ENCODE assay signal across 8 mouse cellular contexts in the genomic region with DNA sequence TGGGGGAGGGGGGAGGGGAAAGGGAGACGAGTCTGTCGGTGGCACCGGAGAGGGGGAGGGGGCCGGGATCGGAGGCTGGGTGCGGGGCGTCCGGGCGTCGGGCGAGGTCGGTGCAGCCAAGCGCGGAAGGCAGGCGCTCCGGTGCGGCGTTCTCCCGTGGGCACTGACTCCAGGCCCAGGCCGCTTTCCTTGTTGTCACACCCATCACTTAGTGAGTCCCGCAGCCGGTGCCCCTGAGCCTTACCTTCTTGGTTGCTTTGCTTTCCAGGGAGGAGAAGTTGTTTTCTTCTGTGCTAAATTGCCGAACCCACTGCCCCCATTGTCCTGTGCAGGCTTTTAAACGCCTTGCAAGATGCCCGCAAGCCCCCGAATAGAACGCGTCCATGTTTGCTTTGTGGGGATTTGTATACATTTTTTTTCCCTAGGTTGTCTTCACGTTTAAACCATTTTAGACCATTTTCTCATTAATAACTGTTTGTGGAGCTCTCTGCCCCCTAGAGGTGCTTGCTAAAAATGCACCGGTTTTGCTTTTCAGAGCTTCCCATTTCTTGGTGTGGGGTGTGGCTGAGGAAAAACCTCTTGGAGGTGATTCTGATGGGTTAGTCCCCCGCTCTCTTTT. TPM values are rescaled to one million over a fixed set of nuclear protein-coding genes. Genes with fewer than 3 reads are reported as not detected.
DNase-seq lines count a peak whose midpoint lies in the region; ATAC-seq and TF ChIP-seq lines count a peak whose summit lies in the region.

No protein-coding gene starts in this region.

- H3K9me3 ChIP-seq in hindbrain, embryonic 11.5 days (ENCODE audit: control insufficient read depth, low read length), result no peaks in the 10 kb centered on the region
- no peaks in the 10 kb centered on the region for H3K9me3 ChIP-seq in lung, embryonic 14.5 days (ENCODE audit: low read depth, low read length)

- peak overlapping the region; percentile 80 for H3K9ac ChIP-seq in hindbrain, embryonic 11.5 days (ENCODE audit: low read depth, low read length)
- H3K9ac ChIP-seq in lung, embryonic 14.5 days, result peak overlapping the region; percentile 61

- TF ChIP-seq CTCF in lung, embryonic 14.5 days (IDR thresholded peaks at IDR 0.05; ENCODE audit: low read depth), result peak; percentile 70

- no peaks in the 10 kb centered on the region for H3K27me3 ChIP-seq in hindbrain, embryonic 11.5 days (ENCODE audit: control insufficient read depth, insufficient read depth, low read length)
- no peaks in the 10 kb centered on the region for H3K27me3 ChIP-seq in lung, embryonic 14.5 days (ENCODE audit: insufficient read depth, low read length)

- under 1% methylated on average over 29 of the region's 31 CpGs for WGBS in hindbrain, embryonic 11.5 days
- WGBS in lung, embryonic 14.5 days, result under 1% methylated on average over 29 of the region's 31 CpGs

- H3K4me2 ChIP-seq in hindbrain, embryonic 11.5 days (replicated peaks; ENCODE audit: low read depth, low read length), result peak overlapping the region; percentile 47
- H3K4me2 ChIP-seq in lung, embryonic 14.5 days, result peak overlapping the region; percentile 69

- H3K4me3 ChIP-seq in hindbrain, embryonic 11.5 days (ENCODE audit: low read depth, low read length), result peak overlapping the region; percentile 79
- H3K4me3 ChIP-seq in lung, embryonic 14.5 days (ENCODE audit: low read depth, low read length), result peak overlapping the region; percentile 78

- H3K36me3 ChIP-seq in hindbrain, embryonic 11.5 days (ENCODE audit: control insufficient read depth, insufficient read depth, low read length), result no peaks in the 10 kb centered on the region
- no peaks in the 10 kb centered on the region for H3K36me3 ChIP-seq in lung, embryonic 14.5 days (ENCODE audit: insufficient read depth)

- no peaks in the 10 kb centered on the region for H3K4me1 ChIP-seq in hindbrain, embryonic 11.5 days (replicated peaks; ENCODE audit: control insufficient read depth, insufficient read depth, low read length)
- 0 out of 2 replicates have a peak, but pooled peaks cover 6% of the 10 kb centered on the region for H3K4me1 ChIP-seq in lung, embryonic 14.5 days (ENCODE audit: insufficient read depth)

- peak overlapping the region; percentile 89 for H3K27ac ChIP-seq in hindbrain, embryonic 11.5 days (ENCODE audit: low read depth, low read length)
- peak overlapping the region; percentile 87 for H3K27ac ChIP-seq in lung, embryonic 14.5 days (ENCODE audit: low read depth)

- ATAC-seq in hindbrain, embryonic 11.5 days (ENCODE audit: low FRiP score), result peak; percentile 84
- peak; percentile 81; the same call in 1 of the 2 replicates for ATAC-seq in lung, embryonic 14.5 days (ENCODE audit: insufficient read depth)
- peak; percentile 55 for ATAC-seq in neutrophil, adult 5-6 weeks (ENCODE audit: extremely low read depth, insufficient number of reproducible peaks, low FRiP score, poor library complexity, severe bottlenecking)

- peak; percentile 58 for DNase-seq in T-cell, adult 2 months (ENCODE audit: low spot score)
- peak; percentile 80 to 86 for DNase-seq in cerebellum, postnatal 10 days
- peak; percentile 62 to 88 for DNase-seq in frontal cortex, adult 2 months (ENCODE audit: extremely low spot score in 1 of 2, low spot score in 1 of 2)
- DNase-seq in hindbrain, embryonic 11.5 days (ENCODE audit: low spot score), result peak; percentile 86
- peak; percentile 67 for DNase-seq in layer of hippocampus, adult 9-10 months (ENCODE audit: low spot score)
- DNase-seq in lung, embryonic 14.5 days, result peak; percentile 92
- DNase-seq in testis, postnatal 14 days (ENCODE audit: low spot score), result peak; percentile 31

RNA-seq across cellular contexts. Expression of a gene that starts 0.5 kb away (rescaled TPM):
- polyA plus RNA-seq in frontal cortex, adult 2 months (2012; rRNA removed), result 221 and 222 TPM in 2 replicates
- 65.9 and 69.2 TPM in 2 replicates for polyA plus RNA-seq in hindbrain, embryonic 11.5 days (2014; fragmentation: Nextera tagmentation; extraction: Ambion mirVana)
- polyA plus RNA-seq in lung, embryonic 14.5 days (2014; fragmentation: Nextera tagmentation; extraction: Ambion mirVana), result 25.7 and 26.0 TPM in 2 replicates
- total RNA-seq in neutrophil, adult 5-6 weeks (2017), result 89.7 and 89.8 TPM in 2 replicates

Comparison
In these comparisons a context has a peak if more than half of its experiments do, and no peak if none do; other contexts are left out.
1. Peak in every context shown above with its lines: DNase-seq, ATAC-seq, H3K4me3 ChIP-seq and H3K27ac ChIP-seq.
2. DNase-seq: peak in every context shown above with its lines; median percentile 92 in lung, embryonic 14.5 days; 86 in hindbrain, embryonic 11.5 days; 83 in cerebellum, postnatal 10 days; 75 in frontal cortex, adult 2 months; 67 in layer of hippocampus, adult 9-10 months; 58 in T-cell, adult 2 months; 31 in testis, postnatal 14 days.